Mouse (Mus musculus): ENCODE data around the gene Acox1. TPM values are rescaled to one million over a fixed set of nuclear protein-coding genes. Genes with fewer than 3 reads are reported as not detected.
A peak's percentile ranks its signal among the peaks of the same experiment; 100 is the strongest.

Acox1 gene
- total and polyA plus RNA-seq, 2 experiments, result 720 to 994 TPM

DNA sequence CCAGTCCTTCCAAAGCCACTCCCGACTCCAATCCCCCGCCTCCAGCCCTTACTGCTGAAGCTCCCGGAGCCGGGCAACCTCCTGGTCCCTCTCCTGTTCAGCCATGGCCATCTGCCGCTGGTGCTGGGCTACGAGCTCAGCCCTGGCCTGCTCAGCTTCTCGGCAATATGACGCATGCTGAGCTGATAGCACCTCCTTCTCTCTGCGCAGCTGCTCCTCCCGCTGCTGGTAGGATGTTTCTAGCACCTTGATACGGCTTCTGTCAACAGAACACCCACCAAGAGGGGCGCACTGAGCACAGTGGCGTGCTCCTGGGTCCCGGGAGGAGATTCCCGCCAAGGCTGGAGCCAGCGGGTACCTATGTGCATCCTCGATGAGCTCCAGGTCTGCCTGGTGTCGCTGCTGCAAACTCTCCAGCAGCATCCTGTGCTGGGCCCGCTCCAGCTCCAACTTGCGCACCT, 50.1 kb downstream of the Acox1 start:
- DNase-seq (ENCODE audit: extremely low read depth, low read depth, low spot score), result no peak
- Histone ChIP-seq H3K9ac (ENCODE audit: low read depth, low read length) (no peak overlapping the region), H3K27me3 (ENCODE audit: control insufficient read depth, insufficient read depth, low read length) (no peaks in the 10 kb centered on the region), H3K79me2 (ENCODE audit: control insufficient read depth, insufficient read depth, low read length) (no peaks in the 10 kb centered on the region), H3K27ac (replicated peaks; ENCODE audit: insufficient read depth, low read depth, low read length) (no peak overlapping the region), H3K4me3 (ENCODE audit: insufficient read depth, low read depth, low read length) (no peak overlapping the region), H3K36me3 (ENCODE audit: control insufficient read depth, insufficient read depth, low read length) (peaks cover 20% of the 10 kb centered on the region; the same call in 1 of the 2 replicates), H3K4me1 (ENCODE audit: control insufficient read depth, insufficient read depth, low read length) (no peaks in the 10 kb centered on the region)
- TF ChIP-seq CTCF (IDR thresholded peaks at IDR 0.05; ENCODE audit: low read depth, low read length), result no peak
- TF ChIP-seq POLR2A (IDR thresholded peaks at IDR 0.05; ENCODE audit: extremely low read depth, insufficient read depth, low read length), result no peak
- 88% methylated on average over 20 of the region's 20 CpGs for WGBS

DNA sequence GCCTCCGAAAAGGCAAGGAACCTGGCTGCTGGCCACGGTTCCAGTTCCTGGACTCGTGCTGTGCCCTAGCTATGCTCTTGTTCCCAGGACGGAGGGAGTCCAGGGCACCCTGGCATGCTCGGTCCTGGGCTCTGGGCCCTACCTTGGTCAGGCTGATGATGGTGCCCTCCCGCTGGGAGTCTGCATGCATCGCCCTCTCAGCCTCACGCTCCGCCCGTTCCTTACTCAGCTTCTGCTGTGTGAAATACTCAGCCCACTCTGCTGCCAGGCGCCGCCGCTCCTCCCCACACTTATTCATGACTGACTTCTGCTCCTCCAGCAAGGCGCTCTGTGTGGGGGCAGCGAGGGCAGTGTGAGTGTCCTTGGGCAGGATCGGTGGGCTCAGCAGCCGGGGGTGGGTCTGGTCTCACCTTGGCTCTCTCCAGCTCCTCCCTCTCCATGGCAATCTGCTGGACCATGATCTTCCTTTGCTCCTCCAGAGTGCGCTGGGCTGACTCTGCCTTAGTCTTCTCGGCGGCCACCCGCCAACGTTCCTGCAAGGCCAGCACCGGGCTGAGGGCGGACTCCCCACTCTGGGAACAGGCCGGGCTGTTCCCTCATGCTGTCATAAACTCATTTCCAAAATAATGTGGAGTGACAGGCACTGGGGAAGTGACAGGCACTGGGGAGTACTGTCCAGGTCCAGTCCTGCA, 52.4 kb downstream of the Acox1 start:
- H3K79me2 ChIP-seq (ENCODE audit: control insufficient read depth, insufficient read depth, low read length), result no peaks in the 10 kb centered on the region
- no peak overlapping the region for H3K27ac ChIP-seq (replicated peaks; ENCODE audit: insufficient read depth, low read depth, low read length)
- TF ChIP-seq POLR2A (IDR thresholded peaks at IDR 0.05; ENCODE audit: extremely low read depth, insufficient read depth, low read length) (no peak), CTCF (IDR thresholded peaks at IDR 0.05; ENCODE audit: low read depth, low read length) (no peak)
- no peaks in the 10 kb centered on the region for H3K4me1 ChIP-seq (ENCODE audit: control insufficient read depth, insufficient read depth, low read length)
- no peak overlapping the region for H3K4me3 ChIP-seq (ENCODE audit: insufficient read depth, low read depth, low read length)
- no peak for DNase-seq (ENCODE audit: extremely low read depth, low read depth, low spot score)
- no peaks in the 10 kb centered on the region for H3K27me3 ChIP-seq (ENCODE audit: control insufficient read depth, insufficient read depth, low read length)
- WGBS, result 82% methylated on average over 25 of the region's 25 CpGs
- no peak overlapping the region for H3K9ac ChIP-seq (ENCODE audit: low read depth, low read length)
- peaks cover 24% of the 10 kb centered on the region; the same call in 1 of the 2 replicates for H3K36me3 ChIP-seq (ENCODE audit: control insufficient read depth, insufficient read depth, low read length)

- no peak for TF ChIP-seq CTCF (IDR thresholded peaks at IDR 0.05; ENCODE audit: low read depth, low read length)
- no peak for TF ChIP-seq POLR2A (IDR thresholded peaks at IDR 0.05; ENCODE audit: extremely low read depth, insufficient read depth, low read length)
- Histone ChIP-seq H3K27me3 (ENCODE audit: control insufficient read depth, insufficient read depth, low read length) (no peaks in the 10 kb centered on the region), H3K36me3 (ENCODE audit: control insufficient read depth, insufficient read depth, low read length) (peaks cover 21% of the 10 kb centered on the region; the same call in 1 of the 2 replicates), H3K79me2 (ENCODE audit: control insufficient read depth, insufficient read depth, low read length) (no peaks in the 10 kb centered on the region), H3K4me3 (ENCODE audit: insufficient read depth, low read depth, low read length) (no peak overlapping the region), H3K9ac (ENCODE audit: low read depth, low read length) (no peak overlapping the region), H3K4me1 (ENCODE audit: control insufficient read depth, insufficient read depth, low read length) (no peaks in the 10 kb centered on the region), H3K27ac (replicated peaks; ENCODE audit: insufficient read depth, low read depth, low read length) (0 out of 2 replicates have a peak overlapping the region, but pooled peaks have one; percentile 12)
- no peak for DNase-seq (ENCODE audit: extremely low read depth, low read depth, low spot score)
- 93% methylated on average over 18 of the region's 18 CpGs for WGBS
These were observed 53.2 kb downstream of the Acox1 start for GRCm38 (mm10) chr11:116145481-116146293.

- no peak overlapping the region for H3K4me3 ChIP-seq (ENCODE audit: insufficient read depth, low read depth, low read length)
- TF ChIP-seq CTCF (IDR thresholded peaks at IDR 0.05; ENCODE audit: low read depth, low read length) (no peak), POLR2A (IDR thresholded peaks at IDR 0.05; ENCODE audit: extremely low read depth, insufficient read depth, low read length) (no peak)
- no peak for DNase-seq (ENCODE audit: extremely low read depth, low read depth, low spot score)
- no peak overlapping the region for H3K27ac ChIP-seq (replicated peaks; ENCODE audit: insufficient read depth, low read depth, low read length)
- no peak overlapping the region for H3K9ac ChIP-seq (ENCODE audit: low read depth, low read length)
- 84% methylated on average over 3 of the region's 3 CpGs for WGBS
- no peaks in the 10 kb centered on the region for H3K27me3 ChIP-seq (ENCODE audit: control insufficient read depth, insufficient read depth, low read length)
- H3K79me2 ChIP-seq (ENCODE audit: control insufficient read depth, insufficient read depth, low read length), result peaks cover under 1% of the 10 kb centered on the region; the same call in 1 of the 2 replicates
- H3K36me3 ChIP-seq (ENCODE audit: control insufficient read depth, insufficient read depth, low read length), result peaks cover 18% of the 10 kb centered on the region; the same call in 1 of the 2 replicates
- peaks cover 5% of the 10 kb centered on the region; the same call in 1 of the 2 replicates for H3K4me1 ChIP-seq (ENCODE audit: control insufficient read depth, insufficient read depth, low read length)
These were observed 55.4 kb downstream of the Acox1 start for GRCm38 (mm10) chr11:116143468-116143867.

DNA sequence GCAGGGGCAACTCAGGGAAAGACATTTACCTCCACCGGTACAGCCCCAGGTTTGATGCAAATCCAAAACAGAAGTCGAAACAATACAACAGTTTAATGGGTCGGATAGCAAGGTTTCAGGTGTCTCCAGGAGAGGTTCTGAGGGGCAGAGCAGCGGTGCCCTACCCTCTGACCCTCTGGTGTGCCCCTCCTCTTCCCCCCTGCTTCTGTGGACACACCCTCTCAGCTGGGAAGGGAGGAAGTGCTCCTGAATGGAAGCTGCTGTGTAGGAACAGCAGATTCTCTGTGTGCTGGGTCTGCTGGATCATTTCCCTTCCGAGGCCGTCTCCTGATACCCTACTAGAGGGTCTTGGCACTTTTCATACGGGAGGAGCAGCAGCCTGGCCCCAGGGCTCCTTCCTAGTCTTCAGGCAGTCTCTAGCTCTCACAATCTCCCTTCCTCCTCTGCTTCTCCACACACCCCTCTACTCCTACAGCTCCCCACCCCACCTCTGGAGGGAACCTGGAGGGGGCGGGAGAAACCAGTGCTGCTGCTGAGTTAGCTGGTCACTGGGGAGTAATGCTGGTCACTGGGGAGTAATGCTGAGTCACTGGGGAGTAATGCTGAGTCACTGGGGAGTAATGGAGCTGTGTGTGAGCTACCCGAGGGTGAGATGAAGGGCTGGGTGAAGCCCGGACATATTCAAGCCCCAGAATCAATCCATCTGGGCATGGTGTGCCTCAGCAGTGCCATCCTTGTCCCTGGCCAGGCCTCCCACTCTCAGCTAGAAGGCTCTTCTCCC, 56.4 kb downstream of the Acox1 start:
- no peak overlapping the region for H3K4me3 ChIP-seq (ENCODE audit: insufficient read depth, low read depth, low read length)
- H3K27ac ChIP-seq (replicated peaks; ENCODE audit: insufficient read depth, low read depth, low read length), result no peak overlapping the region
- DNase-seq (ENCODE audit: extremely low read depth, low read depth, low spot score), result no peak
- no peak overlapping the region for H3K9ac ChIP-seq (ENCODE audit: low read depth, low read length)
- H3K27me3 ChIP-seq (ENCODE audit: control insufficient read depth, insufficient read depth, low read length), result no peaks in the 10 kb centered on the region
- peaks cover 10% of the 10 kb centered on the region for H3K4me1 ChIP-seq (ENCODE audit: control insufficient read depth, insufficient read depth, low read length)
- no peak for TF ChIP-seq CTCF (IDR thresholded peaks at IDR 0.05; ENCODE audit: low read depth, low read length)
- no peak for TF ChIP-seq POLR2A (IDR thresholded peaks at IDR 0.05; ENCODE audit: extremely low read depth, insufficient read depth, low read length)
- H3K36me3 ChIP-seq (ENCODE audit: control insufficient read depth, insufficient read depth, low read length), result peaks cover 14% of the 10 kb centered on the region; the same call in 1 of the 2 replicates
- 89% methylated on average over 10 of the region's 10 CpGs for WGBS
- peaks cover 5% of the 10 kb centered on the region; the same call in 1 of the 2 replicates for H3K79me2 ChIP-seq (ENCODE audit: control insufficient read depth, insufficient read depth, low read length)

Data from liver, adult 2 months (tissue).